Mouse (Mus musculus): Measurements from ENCODE around the gene Plau. TPM values are rescaled to one million over a fixed set of nuclear protein-coding genes. Genes with fewer than 3 reads are reported as not detected.

Plau gene
- total RNA-seq (2023): under 1 TPM in 1 of 2 experiments, not detected in 1; 0.23 TPM

DNA sequence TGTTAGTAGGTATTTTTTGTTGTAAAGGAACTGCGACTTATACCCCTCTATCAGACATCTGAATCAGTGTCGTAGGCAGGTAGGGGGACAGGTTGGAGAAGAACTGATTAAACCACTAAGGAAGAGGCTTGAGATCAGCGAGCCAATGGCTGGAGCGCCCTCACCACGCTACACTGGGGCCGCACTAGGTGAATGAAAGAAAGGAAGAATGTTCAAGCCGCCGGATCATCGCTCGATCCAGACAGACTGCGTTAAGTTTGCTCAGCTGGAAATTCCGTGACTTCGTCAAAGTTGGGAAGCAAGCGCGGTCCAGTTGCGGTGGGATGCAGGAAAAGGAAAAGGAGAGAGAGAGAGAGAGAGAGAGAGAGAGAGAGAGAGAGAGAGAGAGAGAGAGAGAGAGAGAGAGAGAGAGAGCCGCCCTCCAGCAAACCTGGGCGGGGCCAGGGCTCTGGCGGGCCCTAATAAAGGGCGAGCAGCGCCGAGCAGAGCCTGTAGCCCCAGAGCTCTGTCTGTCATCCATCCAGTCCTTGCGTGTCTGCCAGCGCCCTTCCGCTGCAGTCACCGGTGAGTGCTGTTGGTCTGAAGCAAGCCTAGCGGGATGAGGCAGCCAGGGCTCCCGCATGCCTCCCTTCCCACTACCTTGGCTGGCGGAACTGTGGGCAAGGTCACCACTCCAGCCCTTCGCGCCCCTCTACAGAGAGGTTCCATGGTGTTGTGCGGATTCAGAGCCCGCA lies at the start of gene Plau:
TSS of gene Plau (plus strand) at position 490 of the 734 bp plus-strand sequence.

DNA sequence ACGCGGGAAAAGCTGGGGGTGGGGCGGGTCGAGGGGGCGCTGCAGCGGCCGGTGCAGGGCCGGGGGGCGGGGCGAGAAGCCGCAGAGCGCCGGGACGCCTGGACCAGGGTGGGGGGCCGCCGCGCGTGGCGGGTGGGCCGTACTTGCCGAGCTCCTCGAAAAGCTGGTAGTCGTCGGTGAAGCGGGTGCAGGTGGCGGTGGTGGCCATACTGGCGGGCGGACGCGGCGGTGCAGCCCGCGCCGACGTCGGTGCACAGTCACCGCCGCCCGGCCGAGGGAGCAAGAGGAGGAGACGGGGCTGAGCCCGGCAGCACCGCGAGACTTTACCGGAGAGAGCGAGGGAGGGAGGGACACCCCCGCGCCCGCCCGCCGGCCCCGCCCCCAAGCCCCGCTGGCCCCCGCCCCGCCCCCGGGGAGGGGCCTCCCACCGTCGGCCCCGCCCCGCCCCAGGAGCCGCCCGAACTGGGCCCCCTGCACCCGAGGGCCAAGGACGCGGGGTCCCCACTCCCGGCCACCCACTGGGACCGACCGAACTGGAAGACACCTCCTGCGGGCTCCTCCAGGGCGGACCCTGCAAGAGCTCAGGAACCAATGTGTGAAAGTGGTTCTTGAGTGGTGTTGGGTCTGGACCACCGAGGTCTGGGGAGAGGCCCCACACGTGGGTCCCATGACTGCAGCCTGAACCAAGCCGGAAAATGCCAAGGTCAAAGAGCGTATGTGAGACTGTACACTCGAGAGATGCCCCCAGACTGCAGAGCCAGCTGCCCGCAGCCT lies 42.5 kb upstream of the Plau start, which contains the start of gene Camk2g:
TSS of gene Camk2g (minus strand) at position 331 of the 774 bp plus-strand sequence.

Other genes with a start within 250 kb of the Plau start
- 1 to 10 TPM; 3.9 to 4.3 TPM for gene Usp54, start 195.6 kb upstream of the Plau start, total RNA-seq (2023)
- gene Myoz1, start 180.1 kb upstream of the Plau start, total RNA-seq (2023): not detected
- under 1 TPM in 1 of 2 experiments, not detected in 1; 0.15 TPM for gene Synpo2l, start 168.3 kb upstream of the Plau start, total RNA-seq (2023)
- 100 to 1,000 TPM; 240 to 261 TPM for gene Sec24c, start 162.4 kb upstream of the Plau start, total RNA-seq (2023)
- 1 to 10 TPM; 7.3 to 8.8 TPM for gene Fut11, start 141.7 kb upstream of the Plau start, total RNA-seq (2023)
- 10 to 100 TPM; 38.1 to 44.3 TPM for gene Chchd1, start 133.7 kb upstream of the Plau start, total RNA-seq (2023)
- 100 to 1,000 TPM; 124 to 133 TPM for gene Zswim8, start 129.1 kb upstream of the Plau start, total RNA-seq (2023)
- 10 to 100 TPM; 45.4 to 51.1 TPM for gene Ndst2, start 102.1 kb upstream of the Plau start, total RNA-seq (2023)
- 10 to 100 TPM; 68.3 to 72.0 TPM for gene Camk2g, start 42.6 kb upstream of the Plau start, total RNA-seq (2023)
- 1 to 10 TPM; 3.2 to 4.3 TPM for gene Vcl, start 92.7 kb downstream of the Plau start, total RNA-seq (2023)
- 10 to 100 TPM; 49.4 to 55.0 TPM for gene Ap3m1, start 215.8 kb downstream of the Plau start, total RNA-seq (2023)
- 10 to 100 TPM; 55.7 to 63.0 TPM for gene Adk, start 215.9 kb downstream of the Plau start, total RNA-seq (2023)